Mouse (Mus musculus): ENCODE data around the gene Wnt2.

DNA sequence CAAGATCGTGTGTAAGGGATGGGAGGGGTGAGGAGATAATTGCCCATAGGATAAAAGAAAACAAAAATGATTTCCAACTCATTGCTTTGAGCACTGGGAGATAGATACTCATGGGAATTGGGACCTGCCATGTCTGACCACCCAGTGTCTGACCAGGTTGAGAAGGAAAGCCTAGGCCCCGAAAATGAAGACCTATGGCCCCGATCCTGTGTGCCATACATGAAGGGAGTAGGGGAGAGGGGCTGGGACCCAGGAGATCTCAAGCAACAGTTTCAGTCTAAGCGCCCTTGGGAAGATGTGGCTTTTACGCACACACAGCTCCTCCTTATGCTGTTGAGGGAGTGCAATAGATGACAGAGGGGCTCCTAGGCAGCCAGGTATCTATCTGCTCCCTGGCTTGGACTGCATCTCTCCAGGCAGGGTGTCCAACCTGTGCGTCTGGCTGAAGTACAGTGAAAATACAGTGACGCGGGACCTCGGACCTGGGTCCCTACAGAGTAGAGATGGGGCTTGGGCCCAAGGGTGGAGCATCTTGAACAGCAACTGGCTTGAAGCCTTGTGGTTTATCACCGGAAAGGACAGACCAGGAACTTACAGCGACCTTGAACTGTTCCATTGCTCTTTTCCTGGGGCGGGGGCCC is 603 bp upstream of the Wnt2 start:
- TF ChIP-seq FOSL1 (IDR thresholded peaks at IDR 0.05; ENCODE audit: insufficient read depth, low read length, poor library complexity, severe bottlenecking) (no peak), MYOD1 (IDR thresholded peaks at IDR 0.05; ENCODE audit: control insufficient read depth, insufficient read length, low read depth) (no peak), MAX (IDR thresholded peaks at IDR 0.05) (no peak), USF1 (IDR thresholded peaks at IDR 0.05; ENCODE audit: low read depth) (no peak), CTCF (IDR thresholded peaks at IDR 0.05; ENCODE audit: control insufficient read depth, insufficient read depth, insufficient read length) (no peak)
